Mouse (Mus musculus): Measurements from ENCODE around the gene Olfr1120.
"Not testable (repeated sequence)": the region's sequence is repeated elsewhere in the genome, so short reads cannot be mapped to it uniquely, and the experiment has no call there.

The Olfr1120 gene

GRCm38 (mm10) chr2:87354515-87354914 is at the start of gene Olfr1120:
TSS of gene Olfr1120 (plus strand) at chr2:87354815.
- DNase-seq (ENCODE audit: low read depth, low spot score) = no peak

DNA sequence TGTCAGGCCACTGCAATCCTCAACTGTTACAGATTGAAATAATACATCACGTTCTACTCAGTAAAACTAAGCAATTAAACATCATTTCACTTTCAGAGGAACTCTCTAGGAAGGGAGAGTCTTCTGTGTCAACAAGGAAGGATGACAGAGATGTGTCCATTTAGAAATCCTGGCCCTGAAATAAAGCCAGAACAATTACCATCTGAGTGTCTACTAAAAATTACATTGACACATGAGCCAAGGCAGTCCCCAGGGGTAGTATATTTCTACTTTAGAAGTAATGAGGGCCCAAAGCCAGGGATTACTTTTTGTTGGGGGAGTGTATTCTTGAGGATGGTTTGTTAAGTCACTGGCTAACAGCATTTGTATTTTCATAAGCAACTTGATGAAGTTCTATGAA is 47.3 kb upstream of the Olfr1120 start, which contains the start of gene Olfr1118:
Gene Olfr1118, plus strand, starts transcription at position 301 of the 400 bp plus-strand sequence.
- no peak for DNase-seq (ENCODE audit: low read depth, low spot score)

- DNase-seq (ENCODE audit: low read depth, low spot score) = not testable (repeated sequence)
These were observed 5.5 kb downstream of the Olfr1120 start for GRCm38 (mm10) chr2:87360121-87360520.

DNA sequence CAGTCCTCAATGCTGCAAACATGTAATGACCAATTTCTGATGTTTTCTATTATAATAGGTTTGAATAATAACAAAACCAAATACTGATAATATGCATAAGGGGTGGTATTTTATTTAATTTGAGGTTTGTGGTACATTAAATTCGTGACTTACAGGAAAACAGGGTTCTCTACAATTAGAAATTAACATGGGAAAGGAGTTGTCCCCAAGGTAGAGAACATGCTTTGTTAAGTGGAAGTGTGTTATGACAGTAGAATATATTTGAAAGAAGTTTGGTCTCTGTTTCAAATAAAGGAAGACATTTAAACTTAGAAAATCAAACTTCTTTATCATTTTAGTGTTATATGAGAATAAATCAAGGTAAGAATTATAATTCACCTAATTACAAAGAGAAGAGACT is 15.0 kb downstream of the Olfr1120 start, which contains the start of gene Olfr1121:
Gene Olfr1121, plus strand, starts transcription at position 301 of the 400 bp plus-strand sequence.
- no peak for DNase-seq (ENCODE audit: low read depth, low spot score)

- no peak for DNase-seq (ENCODE audit: low read depth, low spot score)
These were observed 17.1 kb downstream of the Olfr1120 start for GRCm38 (mm10) chr2:87371726-87372125.

GRCm38 (mm10) chr2:87383935-87384334 is 29.3 kb downstream of the Olfr1120 start:
- no peak for DNase-seq (ENCODE audit: low read depth, low spot score)

- DNase-seq (ENCODE audit: low read depth, low spot score) = no peak
These were observed 30.9 kb downstream of the Olfr1120 start, which contains the start of gene Olfr1122 for GRCm38 (mm10) chr2:87385549-87385948. TSS of gene Olfr1122 (plus strand) at chr2:87385849.

GRCm38 (mm10) chr2:87393605-87394004 is 39.0 kb downstream of the Olfr1120 start:
- DNase-seq (ENCODE audit: low read depth, low spot score) = not testable (repeated sequence)

DNA sequence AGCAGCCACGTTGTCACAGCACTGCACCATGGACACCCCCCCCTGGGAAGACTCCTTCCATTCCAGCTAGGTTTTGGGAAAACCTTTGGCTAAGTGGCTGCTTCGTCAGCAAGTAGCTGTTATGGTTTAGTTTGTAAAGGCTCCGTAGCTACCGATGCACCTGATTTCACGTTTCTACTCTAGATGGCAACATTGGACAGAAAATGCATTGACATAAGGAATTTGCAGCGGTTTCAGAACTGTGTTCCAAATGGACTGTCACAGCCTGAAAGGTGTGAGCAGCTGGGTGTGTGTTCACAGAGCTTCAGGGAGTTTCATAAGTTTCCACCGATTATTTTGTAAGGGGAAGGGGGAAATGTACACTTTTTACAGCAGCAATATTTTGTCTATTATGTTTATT is 40.1 kb downstream of the Olfr1120 start:
- DNase-seq (ENCODE audit: low read depth, low spot score) = not testable (repeated sequence)

All from CD4-positive helper T cell, adult 2 months (primary cell).